Mouse (Mus musculus) inflammation-experienced regulatory T-cells, adult 16 weeks (primary cell): ENCODE data around the gene Epn3. TPM values are rescaled to one million over a fixed set of nuclear protein-coding genes. Genes with fewer than 3 reads are reported as not detected.

Experiments
- polyA plus RNA-seq: library from polyadenylated mRNA; unstranded; fragments of 100-300 nt; shearing (Covaris generic); gene quantifications from one replicate; pipeline ENCODE4 v1.2.1, GENCODE M21; 2017

Gene Epn3
- polyA plus RNA-seq = not detected

GRCm38 (mm10) chr11:94499661-94500152 lies at the start of gene Epn3:
Epn3 (minus strand) TSS chr11:94499974.

GRCm38 (mm10) chr11:94548888-94549690 lies 49.3 kb upstream of the Epn3 start, which contains the start of gene Rsad1:
Rsad1 (minus strand) TSS chr11:94549255.

GRCm38 (mm10) chr11:94521219-94521843 lies 21.6 kb upstream of the Epn3 start, which contains the start of gene Mycbpap:
Mycbpap (minus strand) TSS chr11:94521742.

DNA sequence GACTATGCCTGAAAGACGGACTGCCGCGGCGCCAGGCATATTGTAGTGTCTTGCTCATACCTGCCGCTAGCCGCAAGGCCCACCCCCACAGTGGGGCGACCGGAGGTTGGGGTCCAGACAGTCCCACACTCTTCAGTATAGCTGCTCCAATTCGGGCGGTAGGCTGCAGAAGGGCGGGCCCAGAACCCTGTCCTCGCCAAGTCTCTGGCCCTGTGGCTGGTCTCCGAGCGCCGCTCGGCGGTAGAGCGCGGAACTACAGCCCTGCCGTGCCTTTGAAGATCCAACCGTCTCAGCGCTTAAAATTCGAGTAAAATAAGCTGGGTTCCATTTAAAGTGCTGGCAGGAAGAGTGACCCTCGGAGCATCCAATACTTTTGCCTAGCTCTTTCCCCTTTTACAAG lies 13.8 kb downstream of the Epn3 start, which contains the start of gene Spata20:
TSS of gene Spata20 (minus strand) at position 179 of the 400 bp plus-strand sequence.

DNA sequence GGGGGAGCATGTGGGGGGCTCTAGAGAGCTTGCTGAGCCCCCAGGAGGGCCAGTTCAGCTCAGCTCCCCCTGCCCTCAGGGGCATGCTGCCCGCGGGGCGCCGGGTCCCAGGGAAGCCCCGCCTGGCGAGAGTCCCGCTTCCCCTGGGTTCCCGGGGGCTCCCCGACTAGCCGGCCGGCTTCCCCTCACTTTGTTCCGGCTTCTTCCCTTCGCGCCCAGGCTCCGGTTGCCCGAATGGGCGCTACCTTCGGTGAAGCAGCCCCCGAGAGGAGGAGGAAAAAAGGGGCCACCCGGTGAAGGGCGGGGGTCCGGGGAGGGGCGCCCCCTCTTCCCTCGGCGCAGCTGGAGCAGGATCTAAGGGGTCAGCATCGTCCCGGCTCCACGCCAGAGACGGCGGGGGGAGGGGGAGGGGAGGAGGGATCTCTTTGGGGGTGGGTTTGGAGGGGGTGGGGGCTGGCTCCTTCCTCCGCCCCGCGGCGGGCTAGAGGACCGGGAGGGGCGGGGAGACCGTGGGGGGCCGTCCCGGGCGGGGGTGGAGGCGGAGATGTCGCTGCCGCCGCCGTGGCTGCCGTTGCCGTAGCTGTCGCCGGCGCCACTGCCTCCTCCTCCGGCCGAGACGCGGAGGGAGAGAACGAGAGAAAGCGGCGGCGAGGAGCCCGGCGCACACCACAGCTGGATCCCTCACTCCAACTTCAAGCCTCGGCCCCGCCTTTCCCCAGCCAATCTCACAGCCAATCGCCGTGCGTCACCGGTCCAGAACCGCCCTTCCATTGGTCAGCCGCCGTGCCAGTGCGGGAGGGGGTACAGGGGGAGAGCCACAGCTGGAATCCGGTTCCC lies 25.8 kb downstream of the Epn3 start, which contains the start of gene Cacna1g:
TSS of gene Cacna1g (minus strand) at position 492 of the 837 bp plus-strand sequence.

Other genes with a start within 250 kb of the Epn3 start
- gene Gm21885, start 218.1 kb downstream of the Epn3 start, polyA plus RNA-seq = 0.51 TPM
- gene Luc7l3, start 178.0 kb downstream of the Epn3 start, polyA plus RNA-seq = 97.1 TPM
- 8.1 TPM for gene Ankrd40, start 172.0 kb downstream of the Epn3 start, polyA plus RNA-seq
- gene Abcc3, start 107.0 kb downstream of the Epn3 start, polyA plus RNA-seq = 7.7 TPM
- gene Cacna1g, start 25.8 kb downstream of the Epn3 start, polyA plus RNA-seq = not detected
- not detected for gene Spata20, start 13.8 kb downstream of the Epn3 start, polyA plus RNA-seq
- not detected for gene Mycbpap, start 21.8 kb upstream of the Epn3 start, polyA plus RNA-seq
- gene Rsad1, start 49.3 kb upstream of the Epn3 start, polyA plus RNA-seq = 3.8 TPM
- 0.40 TPM for gene Chad, start 65.1 kb upstream of the Epn3 start, polyA plus RNA-seq
- 8.7 TPM for gene Acsf2, start 101.9 kb upstream of the Epn3 start, polyA plus RNA-seq
- gene Lrrc59, start 129.8 kb upstream of the Epn3 start, polyA plus RNA-seq = 16.5 TPM
- 56.4 TPM for gene Mrpl27, start 153.8 kb upstream of the Epn3 start, polyA plus RNA-seq
- 1.8 TPM for gene Eme1, start 154.0 kb upstream of the Epn3 start, polyA plus RNA-seq
- gene Xylt2, start 177.5 kb upstream of the Epn3 start, polyA plus RNA-seq = 27.4 TPM
- not detected for gene Gm11541, start 204.5 kb upstream of the Epn3 start, polyA plus RNA-seq
- gene Cdc34b, start 241.8 kb upstream of the Epn3 start, polyA plus RNA-seq = not detected